Mouse (Mus musculus) liver, embryonic 14.5 days (tissue): ENCODE results near the gene Fshr.

ENCODE experiments used
- CTCF ChIP-seq: IDR thresholded peaks from 2 replicates; pipeline ENCODE4 v1.5.1; 2016; ENCODE audit warnings: antibody characterized with exemption, low read depth, control low read depth
- EP300 ChIP-seq: IDR thresholded peaks from 2 replicates; pipeline ENCODE4 v1.6.1; 2016; ENCODE audit warnings: antibody characterized with exemption, low read depth

DNA sequence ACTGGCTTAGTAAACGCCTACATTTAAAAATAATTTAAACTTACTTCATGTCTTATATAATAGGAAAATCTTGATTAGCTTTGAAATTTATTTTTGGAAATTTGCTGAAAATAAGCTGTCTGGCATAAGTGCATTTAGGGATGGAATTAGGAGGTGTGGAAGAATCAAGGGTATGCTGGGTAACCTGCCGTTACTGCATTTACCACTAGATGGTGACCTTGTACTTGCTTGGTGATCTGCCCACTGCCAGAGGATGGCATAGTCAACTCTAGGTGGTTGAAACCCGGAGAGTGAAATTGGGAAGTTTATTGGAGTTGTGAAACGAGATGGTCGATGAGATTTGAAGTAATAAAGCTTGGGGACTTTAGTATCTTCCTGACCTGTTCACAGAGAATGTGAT, 246.5 kb downstream of the Fshr start:
- no peak for TF ChIP-seq EP300
- peak; percentile 58 for TF ChIP-seq CTCF
